Mouse (Mus musculus) adrenal gland, postnatal 36 days (tissue): ENCODE results near the gene Slc15a3. TPM values are rescaled to one million over a fixed set of nuclear protein-coding genes. Genes with fewer than 3 reads are reported as not detected.

ENCODE experiments used
- DNase-seq, 2 experiments: peaks; one replicate each; pipeline ENCODE4 v3.0.0; 2021; ENCODE audit warnings: mixed read lengths in 1 of 2
- total RNA-seq, 2 experiments: library from RNA; stranded (reverse); gene quantifications; 2 replicates each; pipeline ENCODE4 v1.2.3; 2021

The Slc15a3 gene
- total RNA-seq, 2 experiments from 2014 or later, result 3.2 to 4.0 TPM

DNA sequence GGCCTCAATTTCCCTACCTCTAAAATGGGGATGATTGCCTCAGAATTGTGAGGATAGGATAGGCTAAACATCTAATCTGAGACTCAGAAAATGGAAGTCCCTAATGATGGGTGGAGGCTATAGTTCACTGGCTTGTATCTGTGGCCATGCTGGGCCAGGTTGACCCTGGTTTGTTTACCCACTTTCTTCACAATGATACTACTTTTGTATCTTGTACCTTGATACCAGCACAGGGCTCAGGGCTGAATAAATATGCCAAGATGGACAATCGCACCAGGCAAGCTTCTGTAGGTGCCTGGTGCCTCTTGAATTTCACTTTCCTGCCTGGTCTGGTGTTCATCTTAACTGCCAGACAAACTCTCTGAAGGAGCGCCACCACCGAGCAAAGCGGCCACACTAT, 17.0 kb upstream of the Slc15a3 start:
- DNase-seq, result no peak

DNA sequence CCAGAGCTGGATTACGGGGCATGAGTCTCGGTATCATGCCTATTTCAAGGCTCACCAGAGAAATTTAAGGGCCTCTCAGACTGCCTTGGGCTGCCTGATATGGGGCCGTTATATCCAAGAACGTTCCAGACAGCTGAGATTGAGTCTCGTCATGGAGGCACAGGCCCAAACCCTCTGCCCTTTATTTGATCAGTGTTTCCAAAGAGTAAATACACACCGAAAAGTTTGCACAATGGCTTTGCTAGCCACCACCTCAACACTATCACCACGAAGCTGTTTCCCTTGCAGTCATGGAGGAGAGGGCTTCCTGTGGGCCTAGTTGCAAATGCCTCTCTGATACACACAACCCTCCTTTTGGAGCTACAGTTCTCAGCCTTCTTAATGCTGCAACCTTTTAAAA, 15.5 kb upstream of the Slc15a3 start:
- no peak for DNase-seq

DNA sequence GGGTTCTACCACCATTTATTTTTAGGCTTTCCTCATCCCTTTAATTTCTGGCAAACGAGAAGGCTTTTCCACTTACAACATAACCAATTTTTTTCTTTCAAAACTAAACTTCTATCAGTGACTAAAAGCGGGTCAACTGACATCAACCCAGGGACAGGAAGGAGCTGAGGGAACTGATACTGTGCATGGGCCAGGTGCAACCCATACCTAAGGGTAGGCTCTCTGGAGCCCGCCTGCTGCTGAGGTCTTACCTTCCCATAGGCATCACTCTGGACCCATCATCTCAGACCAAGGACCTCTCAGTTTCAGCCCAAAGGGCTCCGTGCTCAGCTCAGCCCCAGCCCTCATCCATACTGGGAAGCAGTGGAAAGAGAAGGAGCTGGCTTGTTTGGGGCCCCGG, 11.2 kb upstream of the Slc15a3 start:
- DNase-seq, result no peak

DNA sequence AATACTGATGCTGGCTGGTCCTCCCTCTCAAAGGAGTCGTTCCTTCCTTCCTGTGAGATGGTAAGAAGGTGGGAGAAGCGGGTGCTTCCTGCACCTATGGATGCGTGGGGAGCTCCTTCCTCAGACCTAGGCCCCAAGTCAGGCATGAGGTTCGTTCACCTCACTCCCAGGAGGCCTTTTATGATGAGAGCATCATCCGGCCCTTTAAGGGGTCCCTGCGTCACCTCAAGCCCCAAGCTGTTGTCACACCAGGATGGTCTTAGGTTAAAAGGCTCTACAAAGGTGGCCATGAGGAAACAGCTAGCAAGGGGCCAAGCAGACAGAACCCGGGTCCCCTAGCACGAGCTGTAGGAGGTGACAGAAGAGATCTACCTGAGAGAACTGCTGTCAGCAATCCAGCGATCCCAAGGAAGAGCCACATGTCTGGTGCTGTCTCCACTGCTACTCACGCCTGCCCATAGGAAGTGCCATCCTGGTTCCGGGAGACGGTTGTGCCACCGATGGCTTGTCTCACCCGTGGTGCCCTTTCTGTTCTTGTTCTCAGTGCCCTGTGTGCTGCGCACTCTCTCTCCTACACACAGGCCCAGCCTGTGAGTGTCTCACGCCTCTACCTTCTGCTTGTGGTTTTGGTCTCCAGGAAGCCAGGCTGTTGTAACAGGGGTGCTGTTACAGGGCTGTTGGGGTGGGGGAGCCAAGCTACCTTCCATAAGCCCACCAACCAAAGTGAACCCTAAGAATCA, 9.9 kb upstream of the Slc15a3 start, which contains the start of gene Cd6:
Gene Cd6 (minus strand): TSS at position 623 of the 740 bp plus-strand sequence.
- DNase-seq, result no peak

DNA sequence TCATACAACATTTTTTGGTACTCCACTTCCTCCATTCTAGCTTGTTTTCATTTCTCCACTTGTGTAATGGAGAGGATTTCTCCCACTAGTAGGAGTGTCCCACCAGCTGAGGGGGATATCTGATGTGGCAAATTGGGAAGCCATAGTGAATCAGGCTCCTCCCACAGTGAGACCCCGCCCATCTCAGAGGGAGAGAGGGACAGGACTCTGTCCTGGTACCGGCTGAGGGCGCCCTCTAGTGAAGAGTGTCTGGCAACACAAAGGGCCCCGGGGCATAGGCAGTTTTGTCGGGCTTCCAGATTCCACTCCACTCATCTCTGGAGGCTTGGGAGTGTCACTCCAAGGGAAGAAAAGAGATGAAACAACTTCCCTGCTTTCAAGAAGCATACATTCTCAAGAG, 8.1 kb upstream of the Slc15a3 start:
- peak; percentile 79 to 83 for DNase-seq

DNA sequence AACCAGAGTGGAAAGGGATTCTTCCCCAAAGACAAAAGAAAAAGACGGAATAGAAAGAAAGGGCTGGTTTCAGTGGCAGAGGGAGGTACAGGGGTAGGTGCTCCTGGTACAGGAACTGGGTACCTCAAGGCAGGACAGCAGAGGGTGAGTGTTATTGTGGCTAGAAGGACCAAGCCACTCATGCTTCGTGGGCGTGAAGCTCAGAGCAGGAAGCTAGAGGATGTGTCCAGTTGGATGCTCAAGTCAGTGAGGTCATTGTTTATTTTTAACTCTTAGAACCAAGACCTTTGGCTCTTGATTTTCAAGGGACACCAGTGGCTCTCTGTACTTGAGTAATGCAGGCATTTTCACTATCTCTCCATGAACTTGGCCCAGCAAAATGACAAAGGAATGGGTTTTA, 7.5 kb upstream of the Slc15a3 start:
- DNase-seq, result no peak

DNA sequence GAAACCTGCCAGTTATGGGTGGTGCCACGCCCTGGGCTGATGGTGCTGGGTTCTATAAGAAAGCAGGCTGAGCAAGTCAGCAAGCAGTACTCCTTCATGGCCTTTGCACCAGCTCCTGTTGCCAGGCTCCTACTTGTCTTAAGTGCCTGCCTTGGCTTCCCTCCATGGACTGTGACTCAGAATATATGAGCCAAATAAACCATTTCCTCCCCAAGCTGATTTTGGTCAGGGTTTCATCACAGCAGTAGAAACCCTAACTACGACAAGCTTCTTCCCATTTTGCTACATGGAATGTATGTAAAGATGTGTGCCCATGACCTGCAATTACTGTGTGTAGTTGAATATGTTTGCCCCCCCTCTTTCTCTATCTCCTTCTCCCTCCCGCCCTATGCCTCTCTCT, 5.9 kb upstream of the Slc15a3 start:
- DNase-seq, result no peak

DNA sequence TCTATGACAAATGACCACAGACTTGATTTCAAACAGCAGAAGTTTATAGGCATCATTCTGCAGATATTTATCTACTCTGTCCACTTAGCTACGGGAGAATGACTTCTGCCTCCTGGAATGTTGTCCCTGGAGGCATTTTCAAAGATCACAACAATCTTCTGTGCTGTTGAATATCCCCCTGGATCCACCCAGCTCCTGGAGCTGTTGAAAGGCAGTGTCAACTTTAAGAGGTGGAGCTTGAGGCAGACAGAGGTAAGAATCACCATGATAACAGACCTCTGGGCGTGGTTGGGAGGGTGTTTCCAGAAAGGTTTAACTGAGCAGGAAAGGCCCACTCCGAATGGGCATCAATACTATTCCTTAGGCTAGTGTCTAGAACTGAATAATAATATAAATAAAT, 3.9 kb upstream of the Slc15a3 start:
- no peak for DNase-seq

DNA sequence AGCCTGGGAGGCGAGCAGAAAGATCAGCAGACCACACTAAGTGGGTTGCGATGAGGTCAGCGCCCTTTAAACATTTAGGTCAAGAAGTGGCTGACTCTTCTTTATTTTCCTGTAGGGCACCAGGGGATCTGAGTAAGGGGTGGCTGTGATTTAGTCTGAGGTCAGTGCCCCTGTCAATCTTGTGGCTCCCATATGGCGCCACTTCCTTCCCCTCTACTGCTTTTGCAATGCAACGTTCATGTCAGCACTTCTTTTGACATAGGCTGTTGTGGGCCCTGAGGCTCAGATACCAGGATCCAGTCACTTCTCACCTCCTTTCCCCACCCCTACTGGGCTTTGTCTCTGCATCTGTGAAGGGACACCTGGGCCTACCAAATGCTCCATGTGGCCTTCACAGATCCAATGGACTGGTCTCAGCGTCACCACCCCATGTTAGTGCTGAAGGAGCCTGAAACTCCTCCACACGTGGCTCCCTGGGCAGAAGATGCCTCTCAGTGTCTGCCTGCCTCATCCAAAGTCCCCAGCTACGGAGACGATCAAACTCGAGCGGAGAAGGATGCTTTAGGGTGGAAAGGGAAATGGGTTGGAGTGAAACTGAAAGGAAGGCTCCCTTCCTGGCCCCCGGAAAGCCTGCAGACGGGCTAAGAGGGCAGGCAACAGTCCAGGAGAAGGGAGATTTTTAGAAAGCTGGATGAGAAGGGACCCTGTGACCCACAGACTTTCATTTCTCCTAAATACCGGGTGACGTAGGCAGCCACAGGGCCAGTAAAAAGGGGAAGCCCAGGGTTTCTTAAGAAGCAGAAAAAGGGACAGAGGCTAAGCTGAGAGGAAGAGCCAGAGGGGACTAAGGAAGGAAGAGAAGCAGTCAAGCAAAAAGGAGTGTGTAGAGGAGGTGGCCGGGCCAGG, 2.4 kb downstream of the Slc15a3 start:
- DNase-seq, result peak; percentile 22 to 49

DNA sequence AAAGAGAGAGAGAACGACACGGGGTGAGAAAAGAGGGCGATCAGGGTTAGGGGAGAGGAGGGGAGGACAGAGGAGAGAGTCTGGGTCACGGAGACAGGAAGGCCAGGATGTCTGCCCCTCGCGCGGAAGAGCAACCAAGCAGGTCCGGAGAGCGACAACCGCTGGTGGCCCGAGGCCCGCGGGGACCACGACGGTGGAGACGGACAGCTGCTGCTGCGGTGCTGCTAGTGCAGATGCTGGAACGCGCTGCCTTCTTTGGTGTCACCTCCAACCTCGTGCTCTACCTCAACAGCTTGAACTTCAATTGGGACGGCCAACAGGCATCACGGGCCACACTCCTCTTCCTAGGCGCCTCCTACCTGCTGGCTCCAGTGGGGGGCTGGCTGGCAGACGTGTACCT, 3.4 kb downstream of the Slc15a3 start:
- no peak for DNase-seq

DNA sequence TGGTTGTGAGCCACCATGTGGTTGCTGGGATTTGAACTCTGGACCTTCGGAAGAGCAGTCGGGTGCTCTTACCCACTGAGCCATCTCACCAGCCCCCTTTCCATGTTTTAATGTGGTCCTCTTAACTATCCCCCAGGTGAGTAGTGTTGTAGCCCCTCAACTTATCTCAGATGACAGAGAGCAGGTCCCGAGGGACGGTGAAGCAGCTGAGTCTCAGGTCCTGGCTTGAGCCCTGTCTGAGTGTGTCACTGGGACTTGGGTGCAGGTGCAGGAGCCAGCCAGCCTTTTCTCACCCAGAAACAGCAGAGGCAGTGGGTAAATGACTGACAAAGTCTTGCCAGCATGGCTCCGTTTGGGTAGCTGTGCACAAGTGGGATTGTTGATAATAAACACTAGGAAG, 4.7 kb downstream of the Slc15a3 start:
- no peak for DNase-seq

DNA sequence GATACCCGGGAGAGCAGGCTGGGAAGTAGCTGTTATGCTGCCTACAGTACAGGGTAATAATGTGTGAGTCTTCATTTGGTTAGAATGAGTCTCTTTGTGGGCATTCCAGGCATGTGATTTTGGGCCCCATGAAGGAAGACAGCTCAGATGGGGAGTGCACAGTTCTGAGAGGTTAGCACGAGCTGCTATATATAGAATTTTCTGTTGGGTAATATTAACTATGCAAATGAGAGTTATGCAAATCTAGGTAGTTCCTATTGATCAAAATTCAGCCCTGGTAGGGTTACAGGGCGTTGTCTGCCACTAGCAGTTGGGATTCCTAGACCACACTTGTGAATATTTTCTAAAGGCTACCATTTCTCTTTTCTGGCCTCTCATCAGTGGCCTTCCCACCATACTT, 5.9 kb downstream of the Slc15a3 start:
- DNase-seq, result no peak

DNA sequence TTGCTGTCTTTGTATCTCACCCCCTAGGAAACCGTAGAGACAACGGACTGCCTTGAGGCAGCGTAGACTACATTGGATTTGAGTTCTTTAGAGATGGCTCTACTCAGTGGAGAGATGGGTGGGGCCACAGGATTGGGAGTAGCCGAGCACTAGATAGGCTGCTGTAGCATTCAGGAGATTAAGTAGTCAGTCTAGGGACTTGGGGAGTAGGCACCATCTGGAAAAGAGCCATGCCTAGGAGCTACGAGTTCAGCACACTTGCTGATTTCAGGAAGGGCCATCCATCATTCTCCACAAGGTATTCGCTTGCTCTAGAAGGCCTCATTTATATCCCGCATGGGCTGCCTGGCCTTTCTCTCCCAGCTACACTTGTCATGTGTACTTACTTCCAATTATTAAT, 6.6 kb downstream of the Slc15a3 start:
- DNase-seq, result no peak

DNA sequence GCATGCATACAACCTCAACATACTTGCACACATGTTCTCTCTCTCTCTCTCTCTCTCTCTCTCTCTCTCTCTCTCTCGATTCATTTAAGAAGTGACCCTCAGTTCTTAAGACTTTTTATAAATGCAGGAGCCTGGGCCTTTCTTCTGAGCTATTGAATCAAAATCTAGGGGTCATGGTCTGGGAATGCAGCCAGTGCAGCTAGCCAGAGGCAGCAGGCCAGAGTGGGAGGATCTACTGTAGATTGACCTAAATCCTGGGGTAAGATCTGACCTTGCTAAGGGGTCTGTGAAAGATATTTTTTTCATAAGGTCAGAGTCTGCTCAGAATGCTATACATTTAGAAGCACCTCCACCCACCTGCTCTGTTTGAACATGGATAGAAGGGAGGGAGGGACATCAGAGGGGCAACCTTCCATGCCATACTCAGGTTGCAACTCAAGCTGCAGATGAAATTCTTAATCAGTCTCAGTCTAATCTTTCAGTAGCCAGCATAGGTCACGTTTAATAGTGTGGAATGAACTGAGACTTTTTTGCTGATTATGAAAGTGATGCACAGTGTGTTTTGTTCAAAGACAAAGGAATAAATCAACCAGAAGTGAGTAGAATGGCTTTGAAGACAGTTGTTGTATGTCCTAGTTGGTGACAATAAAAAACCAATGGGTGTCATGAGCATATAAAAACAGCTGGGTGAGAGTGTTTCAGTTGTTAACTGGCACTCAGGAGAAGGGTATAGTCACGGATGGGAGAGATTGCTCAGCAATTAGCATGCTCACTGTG, 8.0 kb downstream of the Slc15a3 start:
- peak; percentile 81 for DNase-seq

DNA sequence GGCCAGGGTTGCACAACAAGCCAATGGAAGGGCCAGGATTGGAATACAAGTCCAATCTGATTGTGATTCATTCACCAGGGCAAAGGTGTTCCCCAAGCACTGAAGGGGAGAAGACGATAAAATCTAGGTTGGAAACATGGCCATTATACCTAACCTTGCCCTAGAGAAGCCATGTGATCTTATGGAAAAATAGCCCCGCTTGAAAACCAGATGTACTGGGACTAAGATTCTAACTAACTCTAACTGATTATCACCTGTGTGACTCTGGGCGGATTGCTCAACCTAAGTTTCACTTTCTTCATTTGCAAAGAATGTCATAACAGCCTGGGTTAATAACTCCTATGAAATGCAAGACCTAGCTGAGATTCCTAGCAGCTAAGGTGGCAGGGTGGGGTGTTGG, 15.9 kb downstream of the Slc15a3 start:
- no peak for DNase-seq

DNA sequence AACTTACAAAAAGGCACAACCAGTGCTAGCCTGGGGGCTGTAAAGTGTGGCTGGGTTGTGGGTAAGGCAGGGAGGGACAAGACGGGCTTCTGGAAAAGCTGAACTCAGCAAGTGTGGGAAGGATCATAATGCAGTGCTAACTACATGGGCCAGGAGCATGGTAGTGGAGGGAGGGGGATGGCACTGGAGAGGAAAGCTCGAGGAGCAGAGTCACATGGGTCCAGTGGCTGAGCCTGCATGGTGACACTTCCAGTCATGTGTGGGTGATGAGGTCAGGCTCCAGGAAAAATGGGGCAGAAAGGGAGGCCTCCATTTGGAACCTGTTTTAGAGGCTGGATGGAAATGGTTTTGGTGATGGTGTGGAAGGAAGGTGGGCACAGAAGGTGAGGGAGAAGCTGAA, 17.0 kb downstream of the Slc15a3 start:
- no peak for DNase-seq

DNA sequence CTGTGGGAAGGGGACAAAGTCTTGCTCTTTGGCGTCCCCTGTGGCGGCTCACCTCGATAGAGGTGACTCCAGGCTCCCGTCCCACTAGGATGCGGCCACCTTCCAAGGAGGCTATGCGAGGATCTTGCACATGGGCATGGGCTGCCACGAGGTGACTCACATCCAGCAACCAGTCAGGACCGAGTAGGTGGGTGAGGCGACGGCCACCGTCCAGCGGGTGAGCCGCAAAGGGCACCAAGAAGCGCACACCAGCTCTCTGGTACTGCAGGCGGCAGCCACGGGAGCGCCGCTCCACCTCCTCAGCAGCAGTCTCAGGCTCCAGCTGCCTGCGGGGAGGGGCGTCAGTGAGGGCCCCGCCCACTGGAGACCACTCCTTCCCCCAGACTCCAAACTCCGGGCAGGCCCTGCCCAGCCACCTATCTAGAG, 20.6 kb downstream of the Slc15a3 start:
- no peak for DNase-seq

DNA sequence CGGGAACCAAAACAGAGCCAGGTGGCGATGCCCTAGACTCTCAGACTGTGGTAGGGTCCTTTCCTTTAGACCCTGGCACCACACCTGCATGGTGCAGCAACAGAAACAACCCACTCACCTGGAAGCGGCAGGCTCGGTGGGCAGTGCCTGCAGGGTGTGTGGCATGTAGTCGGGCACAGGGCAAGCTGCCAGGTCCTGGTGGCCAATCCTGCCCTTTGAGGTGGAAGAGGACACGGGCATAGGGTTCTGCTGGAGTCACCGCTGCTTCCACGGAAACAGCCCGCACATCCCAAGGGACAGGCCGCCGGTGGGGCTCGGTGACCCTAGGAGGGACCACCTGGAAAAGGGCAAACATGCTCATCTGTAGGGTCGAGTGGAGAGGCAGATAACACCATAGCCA, 26.8 kb downstream of the Slc15a3 start:
- no peak for DNase-seq

DNA sequence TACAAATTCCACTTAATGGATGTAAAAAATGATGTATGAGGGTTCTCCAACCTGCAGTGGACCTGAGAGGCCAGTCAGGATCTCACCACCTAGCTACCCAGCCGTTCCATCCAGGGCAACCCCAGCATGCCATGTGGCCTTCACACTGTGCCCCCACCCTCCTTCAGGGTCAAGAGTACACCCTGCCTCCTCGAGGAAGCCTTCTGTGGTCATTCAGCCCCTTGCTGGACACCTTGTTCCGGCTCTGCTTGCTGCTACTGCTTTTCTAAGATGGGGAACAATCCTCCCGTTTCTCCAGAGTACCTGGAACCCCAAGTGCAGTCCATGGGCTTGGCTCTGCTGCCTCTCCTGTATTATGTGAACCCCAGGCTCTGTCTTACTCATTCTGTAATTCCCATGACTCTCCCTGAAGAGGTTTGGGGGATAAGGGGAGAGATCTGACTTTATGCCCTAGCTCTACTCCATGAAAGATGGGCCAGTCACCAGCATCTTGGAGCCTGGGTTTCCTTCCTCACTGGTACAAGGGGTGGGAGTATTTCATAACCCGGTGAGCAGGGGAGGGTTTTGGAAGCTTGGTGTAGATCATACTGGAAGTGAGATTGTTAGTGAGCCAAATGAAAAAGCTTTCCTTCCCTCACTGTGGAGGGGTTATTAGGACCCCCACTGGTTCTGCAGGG, 28.6 kb downstream of the Slc15a3 start:
- no peak for DNase-seq

DNA sequence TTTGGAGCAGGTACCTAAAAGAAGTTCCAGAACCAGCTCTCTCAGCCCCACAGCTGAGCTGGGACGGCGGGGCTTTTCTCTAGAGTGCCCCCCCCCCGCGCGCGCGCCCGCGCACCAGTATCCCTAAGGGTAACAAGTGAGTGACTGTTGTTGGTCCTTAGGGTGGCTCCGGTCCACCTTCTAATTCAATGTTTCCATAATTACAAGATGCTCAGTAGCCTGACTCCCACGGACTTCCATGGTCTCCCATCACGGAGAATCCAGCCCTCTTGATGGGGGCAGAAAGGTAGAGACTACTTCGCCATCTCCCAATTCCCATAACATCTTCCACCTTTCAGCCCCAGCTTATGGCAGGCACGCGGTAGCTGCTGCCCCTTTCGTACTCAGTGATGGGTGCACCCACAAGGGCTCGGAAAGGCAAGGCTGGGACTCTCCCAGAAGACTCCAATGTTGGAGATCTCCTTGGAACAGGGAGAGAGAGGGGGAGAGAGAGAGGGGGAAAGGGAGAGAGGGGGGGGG, 29.2 kb downstream of the Slc15a3 start:
- DNase-seq, result no peak

DNA sequence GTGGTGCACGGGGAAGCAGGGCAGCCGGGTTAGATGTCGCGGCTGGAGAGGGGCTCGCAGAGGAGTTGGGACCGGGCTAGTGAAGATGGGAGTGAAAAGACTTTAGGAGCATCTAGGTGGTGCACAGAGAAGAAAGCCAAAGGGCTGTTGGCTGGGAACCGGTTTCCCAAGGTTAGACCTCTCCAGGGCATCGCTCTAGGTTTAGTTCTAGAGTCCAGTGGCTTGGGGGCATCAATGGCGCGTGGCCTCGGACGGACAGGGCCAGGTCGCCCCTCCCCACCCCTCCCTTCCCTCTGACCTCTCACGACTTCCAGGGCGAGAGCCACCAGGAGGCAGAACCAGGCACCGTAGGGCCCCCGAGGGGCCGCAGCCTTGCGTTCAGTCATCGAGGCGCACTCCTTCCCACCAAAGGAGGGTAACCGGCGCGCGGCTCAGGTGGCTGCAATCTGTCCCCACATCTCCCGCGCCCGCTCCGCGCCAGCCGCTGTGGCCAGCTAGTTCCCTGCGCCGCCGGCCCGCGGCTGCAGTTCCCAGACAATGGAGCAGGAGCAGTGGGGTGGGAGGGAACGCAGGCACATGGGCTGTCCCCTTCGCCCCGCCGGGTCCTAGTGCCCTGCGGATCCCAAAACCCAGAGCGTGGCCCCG, 29.8 kb downstream of the Slc15a3 start:
- peak; percentile 90 for DNase-seq
